Mouse (Mus musculus) urinary bladder, postnatal 14 days (tissue): ENCODE data around the gene Slc30a2.
A peak's percentile ranks its signal among the peaks of the same experiment; 100 is the strongest.
"Not testable (repeated sequence)": the region's sequence is repeated elsewhere in the genome, so short reads cannot be mapped to it uniquely, and the experiment has no call there.

Experiments
- DNase-seq: peaks from one replicate; pipeline ENCODE4 v3.0.0; 2021; ENCODE audit warnings: low spot score

The Slc30a2 gene

DNA sequence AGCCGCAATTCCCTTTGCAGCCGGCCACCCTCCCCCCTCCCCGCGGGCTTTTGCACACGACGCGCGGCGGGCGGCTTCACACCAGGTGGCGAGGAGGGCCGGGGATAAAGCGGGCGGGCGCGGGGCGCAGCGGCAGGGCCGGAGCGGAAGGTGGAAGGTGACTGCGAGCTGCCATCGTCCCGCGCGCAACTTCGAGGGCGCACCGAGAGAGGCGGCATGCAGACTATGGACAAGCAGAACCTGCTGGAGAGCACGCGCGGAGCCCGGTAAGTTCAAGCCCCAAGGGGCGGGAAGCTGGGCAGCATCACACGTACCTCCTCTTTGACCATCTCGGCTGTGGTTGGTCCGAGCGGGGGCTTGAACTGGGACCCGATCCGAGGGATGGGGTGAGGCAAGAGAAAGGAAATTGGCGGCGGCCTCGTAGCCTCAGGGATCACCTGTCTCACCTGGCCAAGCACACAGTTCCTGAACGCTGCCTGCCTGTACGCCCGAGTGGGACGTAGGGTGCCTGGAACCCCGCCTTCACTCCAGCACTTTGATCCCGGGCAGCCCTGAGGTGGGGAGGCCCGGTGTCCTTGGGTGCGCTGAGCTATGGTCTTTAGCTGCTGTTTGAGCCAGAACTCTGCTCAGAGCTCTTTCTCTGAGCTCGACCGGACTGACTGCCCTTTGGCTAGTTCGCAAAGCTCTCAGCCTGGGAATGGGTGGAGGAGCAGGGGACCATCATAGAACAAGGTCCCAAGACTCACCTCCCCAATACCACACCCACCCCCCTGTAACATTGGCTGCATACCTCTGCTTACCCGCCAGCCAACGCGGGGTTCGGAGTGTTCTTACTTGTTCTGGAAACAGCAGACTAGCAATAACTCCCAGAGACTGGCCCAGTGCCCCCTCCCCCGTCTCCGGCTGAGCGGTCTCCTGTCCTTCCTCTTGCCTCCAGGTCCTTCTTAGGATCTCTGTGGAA lies at the start of gene Slc30a2:
Gene Slc30a2 (plus strand): TSS at position 111 of the 961 bp plus-strand sequence.
- DNase-seq, result no peak

DNA sequence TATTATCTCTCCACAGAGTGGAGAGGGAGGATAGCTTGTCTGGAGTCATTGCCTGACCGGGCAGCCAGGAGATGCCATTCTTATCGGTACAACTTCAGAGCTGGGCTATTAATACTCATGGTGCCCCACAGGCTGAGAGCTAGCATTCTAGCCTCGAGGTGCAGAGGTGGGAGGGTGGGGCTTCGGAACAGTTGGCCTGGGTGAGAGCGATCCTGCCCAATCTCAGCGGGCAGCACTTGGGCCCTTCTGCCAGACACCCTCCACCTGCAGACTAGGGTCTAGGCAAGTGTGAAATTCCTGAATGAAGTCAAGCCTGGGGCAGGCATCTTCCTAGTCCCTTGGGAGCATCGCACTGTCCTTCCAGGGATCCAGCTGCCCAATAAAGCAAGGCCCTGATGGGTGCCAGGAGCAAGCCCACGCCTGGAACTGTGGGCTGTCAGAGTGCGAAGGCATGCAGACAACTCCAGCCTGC lies 49.3 kb upstream of the Slc30a2 start:
- DNase-seq, result no peak

DNA sequence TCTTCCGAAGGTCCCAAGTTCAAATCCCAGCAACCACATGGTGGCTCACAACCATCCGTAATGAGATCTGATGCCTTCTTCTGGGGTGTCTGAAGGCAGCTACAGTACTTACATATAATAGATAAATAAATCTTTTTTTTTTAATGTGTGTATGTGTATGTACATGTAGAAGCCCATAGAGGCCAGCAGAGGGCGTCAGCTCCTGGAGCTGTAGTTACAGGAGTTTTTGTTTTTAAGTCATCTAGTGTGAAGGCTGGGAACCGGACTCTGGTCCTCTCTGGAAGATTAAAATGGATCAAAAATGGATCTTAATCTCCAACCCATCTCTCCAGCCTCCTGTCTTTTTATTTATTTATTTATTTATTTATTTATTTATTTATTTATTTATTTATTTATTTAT lies 46.9 kb upstream of the Slc30a2 start:
- not testable (repeated sequence) for DNase-seq

DNA sequence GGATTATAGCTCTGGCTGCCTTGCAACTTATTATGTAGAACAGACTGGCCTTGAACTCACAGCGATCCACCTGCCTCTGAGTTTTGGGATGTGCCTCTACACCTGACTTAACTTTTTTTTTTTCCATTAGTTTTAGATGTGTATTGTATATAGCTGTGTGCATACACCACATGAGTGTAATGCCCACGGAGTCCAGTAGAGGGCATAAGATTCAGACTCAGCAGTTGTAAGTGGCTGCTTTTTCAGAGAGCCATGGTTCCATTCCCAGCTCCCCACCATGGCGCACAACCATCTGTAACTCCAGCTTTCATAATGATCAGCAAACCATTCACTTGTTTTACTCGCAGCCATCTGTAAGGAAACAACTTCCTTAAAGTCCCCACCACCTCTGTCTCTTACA lies 46.5 kb upstream of the Slc30a2 start:
- no peak for DNase-seq

DNA sequence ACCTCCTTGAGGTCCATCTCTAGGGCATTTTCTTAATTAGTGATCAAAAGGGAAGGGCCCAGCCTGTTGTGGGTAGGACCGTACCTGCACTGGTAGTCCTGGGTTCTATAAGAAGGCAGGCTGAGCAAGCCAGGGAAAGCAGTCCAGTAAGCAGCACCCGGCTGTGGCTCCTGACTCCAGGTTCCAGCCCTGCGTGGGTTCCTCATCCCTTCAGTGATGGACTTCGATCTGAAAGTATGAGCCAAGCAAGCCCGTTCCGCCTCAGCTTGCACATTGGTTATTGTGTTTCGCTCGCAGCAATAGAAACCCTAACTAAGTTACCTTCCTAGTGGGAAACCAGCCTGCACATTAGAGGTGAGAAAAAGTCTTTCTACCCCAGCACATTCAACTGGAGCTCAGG lies 45.6 kb upstream of the Slc30a2 start:
- DNase-seq, result no peak

DNA sequence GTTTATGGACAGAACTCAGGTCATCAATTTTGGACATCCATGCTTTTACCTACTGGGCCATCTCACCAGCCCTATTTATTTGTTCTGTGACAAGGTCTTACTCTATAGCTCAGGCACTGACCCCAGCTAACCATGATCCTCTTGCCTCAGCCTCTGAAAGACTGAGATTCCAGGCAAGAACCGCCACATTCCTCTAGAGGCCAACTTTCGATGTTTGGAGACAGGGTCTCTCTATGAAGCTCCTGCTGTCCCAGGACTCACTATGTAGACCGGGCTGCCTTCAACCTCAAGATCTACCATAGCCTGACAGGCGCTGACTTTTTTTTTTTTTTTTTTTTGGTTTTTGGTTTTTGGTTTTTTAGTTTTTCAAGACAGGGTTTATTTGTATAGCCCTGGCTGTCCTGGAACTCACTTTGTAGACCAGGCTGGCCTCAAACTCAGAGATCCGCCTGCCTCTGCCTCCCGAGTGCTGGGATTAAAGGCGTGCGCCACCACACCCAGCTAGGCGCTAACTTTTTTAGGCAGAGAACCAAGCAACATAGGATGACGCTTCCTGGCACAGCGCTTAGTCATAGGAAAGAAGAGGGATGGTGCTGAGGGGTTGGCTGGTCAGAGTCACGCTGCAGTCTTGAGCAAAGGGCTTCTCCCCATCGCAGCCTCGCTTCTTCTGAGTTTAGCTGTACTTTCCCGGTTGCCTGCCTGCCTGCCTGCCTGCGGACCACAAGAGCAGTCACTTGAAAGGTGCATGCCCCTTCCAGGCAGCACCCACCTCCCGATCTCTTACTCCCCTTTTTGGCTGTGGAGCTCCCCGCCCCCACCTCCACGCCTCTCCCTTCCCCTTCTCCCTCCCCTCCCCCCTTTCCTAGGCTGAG lies 44.1 kb upstream of the Slc30a2 start:
- no peak for DNase-seq

DNA sequence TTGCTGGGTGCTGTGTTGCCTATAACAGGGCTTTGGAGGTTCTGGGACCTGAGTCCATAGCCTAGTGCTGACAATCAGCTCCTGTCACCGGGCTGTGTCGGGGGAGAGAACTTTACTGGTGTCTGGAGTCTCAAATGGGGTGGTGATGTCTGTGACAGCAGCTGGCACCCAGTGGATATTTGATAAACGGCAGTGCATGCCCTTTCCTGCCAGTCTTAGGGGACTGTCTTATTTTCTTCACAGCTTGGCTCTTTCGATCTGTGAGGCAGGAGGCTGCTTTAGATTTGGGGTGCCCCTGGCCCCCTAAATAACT lies 43.5 kb upstream of the Slc30a2 start:
- no peak for DNase-seq

DNA sequence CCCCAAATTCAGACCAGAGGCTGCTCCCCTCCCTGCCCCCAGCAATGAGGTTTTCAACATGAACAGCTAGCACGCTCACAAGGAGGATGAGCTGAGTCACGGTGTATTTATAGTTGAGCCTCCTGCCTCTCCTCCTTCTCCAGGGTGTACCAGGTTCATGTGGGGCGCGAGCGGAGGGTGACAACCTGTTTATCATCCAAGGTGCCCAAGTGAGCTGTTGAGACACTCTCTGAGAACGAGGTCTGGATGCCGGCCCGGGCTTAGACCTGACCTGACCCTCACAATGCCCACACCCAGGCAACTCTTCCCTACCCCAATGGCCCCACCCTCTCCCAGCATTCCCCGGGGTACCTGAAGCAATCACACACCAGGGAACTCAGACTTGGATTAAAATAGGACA lies 42.7 kb upstream of the Slc30a2 start:
- DNase-seq, result peak; percentile 22

DNA sequence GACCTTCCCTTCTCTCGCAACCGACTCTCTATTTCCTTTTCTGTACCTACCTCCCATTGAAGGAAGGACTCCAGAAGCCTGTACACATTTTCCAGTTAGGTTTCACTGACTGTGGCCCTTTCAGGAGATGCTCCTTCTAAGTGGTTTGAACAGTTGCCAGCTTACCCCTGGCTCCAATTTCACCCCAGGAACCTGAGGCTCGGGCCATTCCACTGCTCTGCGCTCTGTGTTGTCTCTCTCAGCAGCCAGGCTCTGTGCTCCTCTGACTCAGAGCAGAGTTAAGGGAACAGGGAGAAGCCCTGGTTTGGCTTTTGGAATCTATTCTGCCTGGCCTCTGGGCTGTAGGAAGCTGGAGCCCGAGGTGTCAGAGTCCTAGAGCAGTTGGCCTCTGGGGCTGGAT lies 40.9 kb upstream of the Slc30a2 start:
- no peak for DNase-seq

DNA sequence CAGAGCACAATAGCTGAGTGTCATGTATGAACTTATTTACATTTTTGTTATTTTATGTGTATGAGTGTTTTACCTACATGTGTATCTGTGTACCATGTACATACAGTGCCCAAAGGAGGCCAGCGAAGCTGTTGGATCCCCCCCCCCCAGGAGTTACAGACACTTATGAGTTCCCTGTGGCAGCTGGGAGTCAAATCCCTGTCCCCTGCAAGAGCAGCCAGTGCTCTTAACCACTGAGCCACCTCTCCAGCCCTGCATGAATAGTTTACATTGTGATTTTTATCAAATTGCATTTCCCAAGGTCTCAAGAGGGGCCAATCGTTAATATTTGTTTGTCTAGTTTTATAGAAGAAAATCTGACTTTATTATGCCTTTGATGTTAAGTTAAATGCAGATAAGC lies 36.0 kb upstream of the Slc30a2 start:
- DNase-seq, result no peak

DNA sequence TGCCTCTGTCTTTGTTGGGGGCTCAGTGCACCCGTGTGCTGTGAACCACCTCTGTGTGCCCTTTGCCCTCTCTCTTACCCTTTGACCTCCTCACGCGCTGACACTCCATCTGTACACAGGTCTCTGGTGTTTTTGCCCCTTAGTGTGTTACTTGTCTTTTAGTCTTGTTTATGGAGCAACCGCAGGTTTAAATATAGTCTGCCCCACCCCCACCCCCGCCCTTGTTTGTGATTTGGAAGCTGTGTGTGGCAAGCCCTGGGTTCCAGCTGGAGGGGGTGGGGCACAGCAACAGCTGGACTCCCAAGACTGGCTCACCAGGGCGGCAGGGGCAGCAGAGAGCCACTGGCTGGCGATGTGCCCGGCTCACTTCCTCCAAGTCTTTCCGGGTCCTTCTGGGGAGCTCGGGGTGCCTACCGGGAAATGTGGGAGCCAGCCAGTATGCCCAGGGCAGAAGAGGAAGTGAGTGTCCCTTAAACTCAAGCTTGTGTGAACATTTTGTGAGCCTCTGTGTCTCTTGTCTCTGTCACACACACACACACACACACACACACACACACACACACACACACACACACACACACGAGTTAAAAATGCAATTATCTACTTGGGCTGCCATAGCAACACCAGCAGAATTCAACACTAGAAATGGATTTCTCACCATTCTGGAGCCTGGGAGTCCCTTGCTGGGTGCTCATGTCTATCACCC lies 35.5 kb upstream of the Slc30a2 start:
- DNase-seq, result peak; percentile 81

DNA sequence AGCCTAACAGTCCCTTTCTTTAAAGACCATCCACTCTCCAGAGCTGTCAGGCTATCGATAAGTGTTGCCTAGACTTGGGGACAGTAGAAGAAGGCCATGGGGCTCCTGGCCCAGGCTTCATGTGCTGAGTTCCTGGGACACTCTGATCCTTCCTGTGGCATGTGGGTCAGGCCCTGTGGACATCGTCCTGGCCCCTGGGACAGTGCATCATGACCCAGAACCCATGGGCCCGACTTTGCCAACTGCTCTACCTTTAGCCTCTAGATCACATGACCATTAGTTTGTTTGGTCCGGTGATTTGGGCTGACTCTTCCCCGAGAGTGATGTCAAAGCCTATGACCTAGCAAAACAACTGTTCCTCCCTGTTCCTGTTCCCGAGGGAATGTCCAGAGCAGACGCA lies 32.9 kb upstream of the Slc30a2 start:
- DNase-seq, result no peak

DNA sequence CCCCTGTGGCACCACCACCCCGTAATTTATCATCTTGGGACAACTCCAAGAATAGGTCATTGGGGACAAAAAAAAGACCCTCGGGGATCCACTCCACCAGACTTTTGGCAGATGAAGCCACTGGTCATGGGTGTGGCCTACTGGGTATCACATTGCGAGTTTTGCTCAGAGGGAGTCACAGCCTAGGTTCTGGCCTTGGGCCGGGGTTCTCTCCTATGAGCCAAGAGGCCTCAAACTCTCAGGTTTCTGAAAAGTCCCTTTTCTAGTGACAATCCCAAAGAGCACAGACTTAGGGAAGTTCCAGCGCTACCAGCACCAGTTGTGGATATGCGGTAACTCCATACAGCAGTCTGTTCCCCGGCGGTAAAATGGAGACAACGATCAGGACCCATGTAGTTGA lies 32.3 kb upstream of the Slc30a2 start:
- DNase-seq, result no peak

DNA sequence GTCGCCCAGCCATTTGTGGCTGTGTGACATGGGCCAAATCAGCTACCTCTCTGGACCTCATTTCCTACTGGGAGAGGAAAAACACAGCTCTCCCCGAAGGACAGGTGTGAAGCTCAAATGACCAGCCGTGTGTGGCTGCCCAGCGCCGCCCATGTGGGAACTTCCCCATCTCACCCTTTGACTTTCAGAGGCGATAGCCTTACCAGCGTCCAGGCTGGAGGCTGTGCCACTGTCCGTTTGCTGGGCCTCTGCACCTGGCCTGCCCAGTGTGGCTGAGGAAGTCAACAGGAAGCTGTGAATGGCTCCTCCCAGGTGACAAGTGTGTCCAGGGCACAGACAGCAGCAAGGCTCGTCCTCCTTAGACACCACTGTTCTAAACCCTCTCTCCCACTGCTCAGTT lies 31.2 kb upstream of the Slc30a2 start:
- DNase-seq, result no peak

DNA sequence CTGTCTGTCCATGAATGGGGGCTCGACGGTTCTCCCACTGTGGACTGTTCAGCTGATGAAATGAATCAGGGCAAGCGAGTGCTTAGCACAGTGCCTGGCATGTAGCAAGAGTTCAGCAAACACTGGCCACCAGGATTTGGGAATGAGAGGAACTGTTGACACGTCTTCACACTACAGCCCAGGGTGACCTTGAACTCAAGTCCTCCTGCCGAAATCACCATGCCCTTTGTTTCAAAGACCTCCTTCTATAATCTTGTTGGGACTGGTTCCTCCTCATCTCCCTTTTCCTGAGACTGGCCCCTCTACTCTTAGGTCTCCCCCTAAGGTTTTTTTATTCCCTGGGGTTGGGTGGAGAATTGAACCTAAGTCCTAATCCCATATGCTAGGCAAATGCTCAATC lies 30.6 kb upstream of the Slc30a2 start:
- DNase-seq, result no peak

DNA sequence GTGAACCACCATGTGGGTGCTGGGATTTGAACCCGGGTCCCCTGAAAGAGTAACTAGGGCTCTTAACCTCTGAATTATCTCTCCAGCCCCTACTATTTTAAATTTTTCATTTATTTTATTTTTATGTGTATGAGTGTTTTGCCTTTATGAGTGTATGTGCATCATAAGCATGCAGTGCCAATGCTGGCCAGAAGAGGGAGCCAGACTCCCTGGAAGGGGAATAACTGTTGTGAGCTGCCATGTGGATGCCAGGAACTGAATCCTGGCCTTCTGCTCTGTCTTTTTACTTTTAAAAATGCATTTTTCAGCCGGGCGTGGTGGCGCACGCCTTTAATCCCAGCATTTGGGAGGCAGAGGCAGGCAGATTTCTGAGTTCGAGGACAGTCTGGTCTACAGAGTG lies 30.1 kb upstream of the Slc30a2 start:
- no peak for DNase-seq

DNA sequence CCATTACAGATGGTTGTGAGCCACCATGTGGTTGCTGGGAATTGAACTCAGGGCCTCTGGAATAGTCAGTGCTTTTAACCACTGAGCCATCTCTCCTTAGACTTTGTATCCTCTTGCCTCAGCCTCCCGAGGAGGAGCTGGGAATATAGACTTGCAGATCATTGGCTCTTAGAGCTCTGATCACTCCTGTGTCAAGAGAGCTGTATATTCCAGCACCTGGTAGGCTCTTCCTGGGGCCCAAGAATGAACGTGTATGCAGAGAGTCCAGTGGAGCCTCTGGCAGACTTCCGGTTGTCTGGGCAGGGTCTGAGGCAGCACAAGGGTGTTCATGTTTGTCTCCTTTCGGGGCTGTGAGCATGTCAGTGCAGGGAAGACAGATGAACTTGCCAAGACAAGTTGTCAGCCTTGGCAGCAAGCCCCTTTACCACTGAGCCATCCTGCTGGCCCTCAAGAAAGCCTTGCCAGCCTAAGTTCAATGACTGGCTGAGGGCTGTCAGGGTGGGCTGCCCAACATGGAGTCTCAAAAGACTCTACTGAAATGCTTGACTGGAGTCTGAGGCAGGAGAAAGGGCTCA lies 28.8 kb upstream of the Slc30a2 start:
- DNase-seq, result no peak

DNA sequence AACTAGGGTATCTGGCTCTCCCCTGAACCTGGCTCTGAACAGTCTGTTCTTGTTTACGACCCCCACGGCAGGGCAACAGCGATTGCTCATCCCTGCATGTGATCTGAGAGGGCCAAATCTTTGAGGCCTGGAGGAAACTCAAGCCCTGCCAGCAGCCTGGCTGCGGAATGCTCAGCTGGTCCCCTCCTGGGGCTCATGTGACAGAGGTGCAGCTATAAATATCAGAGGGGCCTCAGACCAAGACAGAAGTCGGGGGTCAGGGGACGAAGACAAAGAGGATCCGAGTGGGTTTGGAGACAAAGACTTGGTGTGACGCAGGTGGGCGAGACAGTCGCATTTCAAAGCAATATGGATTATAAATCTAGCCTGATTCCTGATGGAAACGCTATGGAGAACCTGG lies 28.1 kb upstream of the Slc30a2 start, which contains the start of gene Trim63:
Gene Trim63 (plus strand): TSS at position 245 of the 400 bp plus-strand sequence.
- no peak for DNase-seq

DNA sequence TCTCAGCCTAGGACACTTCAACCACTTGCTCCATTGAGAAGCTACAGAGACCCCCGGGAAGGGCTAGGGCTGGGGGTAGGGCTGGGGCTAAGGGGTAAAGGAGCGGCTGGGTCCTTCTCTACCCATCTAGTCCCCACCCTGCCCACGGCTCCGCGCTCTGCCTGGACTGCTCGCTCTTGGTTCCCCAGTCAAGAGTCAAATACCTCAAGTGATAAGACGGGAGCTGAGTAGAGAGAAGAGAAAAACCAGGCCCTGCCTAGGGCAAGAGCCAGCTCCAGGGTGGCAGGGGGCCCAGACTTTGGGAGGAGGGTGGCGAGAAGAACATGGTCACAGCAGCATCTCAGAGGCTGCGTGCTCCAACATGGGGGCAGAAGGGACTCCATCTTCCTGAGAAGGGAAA lies 27.5 kb upstream of the Slc30a2 start:
- DNase-seq, result no peak

DNA sequence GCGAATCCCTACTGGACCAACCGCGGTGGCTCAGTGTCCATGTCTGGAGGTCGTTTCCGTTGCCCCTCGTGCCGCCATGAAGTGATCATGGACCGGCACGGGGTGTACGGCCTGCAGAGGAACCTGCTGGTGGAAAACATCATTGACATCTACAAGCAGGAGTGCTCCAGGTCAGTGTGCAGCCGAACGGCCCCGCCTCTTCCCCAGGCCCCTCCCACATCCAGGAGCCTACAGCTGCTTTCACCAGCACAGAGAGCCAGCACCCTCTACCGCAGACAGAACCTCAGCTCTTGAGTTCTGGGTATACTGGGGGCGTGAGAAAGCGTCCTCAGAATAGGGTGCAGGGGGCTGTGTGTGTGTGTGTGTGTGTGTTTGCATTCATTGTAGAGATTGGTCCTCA lies 26.6 kb upstream of the Slc30a2 start:
- no peak for DNase-seq

DNA sequence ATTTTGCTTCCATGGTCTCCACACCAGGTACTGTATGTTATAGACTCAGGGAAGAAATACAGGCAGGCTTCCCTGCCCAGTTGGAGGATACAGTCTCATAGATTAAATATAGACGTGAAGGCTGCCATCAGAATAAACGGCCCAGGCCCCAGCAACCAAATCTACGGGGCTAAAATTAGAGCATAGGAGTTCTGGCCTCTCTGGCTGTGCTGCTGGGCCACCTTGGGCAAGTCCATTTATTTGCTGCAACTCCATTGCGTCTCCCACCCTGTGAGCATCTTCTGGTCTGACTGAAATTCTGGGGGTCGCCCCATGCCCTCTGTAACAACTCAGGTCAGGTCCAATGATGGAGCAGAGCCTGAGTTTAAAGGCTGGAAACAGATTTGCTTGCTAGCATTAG lies 23.9 kb upstream of the Slc30a2 start:
- DNase-seq, result no peak

DNA sequence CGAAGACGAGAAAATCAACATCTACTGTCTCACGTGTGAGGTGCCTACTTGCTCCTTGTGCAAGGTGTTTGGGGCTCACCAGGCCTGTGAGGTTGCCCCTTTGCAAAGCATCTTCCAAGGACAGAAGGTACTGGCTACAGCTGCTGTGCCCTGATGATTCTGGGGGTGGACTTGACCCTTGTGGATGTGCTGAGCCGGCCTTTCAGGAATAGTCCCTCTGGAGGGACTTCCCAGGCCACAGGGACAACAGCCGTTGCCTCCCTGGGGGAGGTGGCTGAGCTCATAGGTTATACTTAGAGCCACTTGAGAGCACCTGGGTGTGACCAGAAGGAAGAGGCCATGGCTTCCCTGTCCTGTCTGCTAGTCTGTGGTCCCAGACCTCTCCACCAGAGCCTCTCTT lies 23.3 kb upstream of the Slc30a2 start:
- no peak for DNase-seq
